Mouse (Mus musculus): ENCODE data around the gene Lnpk.

DNA sequence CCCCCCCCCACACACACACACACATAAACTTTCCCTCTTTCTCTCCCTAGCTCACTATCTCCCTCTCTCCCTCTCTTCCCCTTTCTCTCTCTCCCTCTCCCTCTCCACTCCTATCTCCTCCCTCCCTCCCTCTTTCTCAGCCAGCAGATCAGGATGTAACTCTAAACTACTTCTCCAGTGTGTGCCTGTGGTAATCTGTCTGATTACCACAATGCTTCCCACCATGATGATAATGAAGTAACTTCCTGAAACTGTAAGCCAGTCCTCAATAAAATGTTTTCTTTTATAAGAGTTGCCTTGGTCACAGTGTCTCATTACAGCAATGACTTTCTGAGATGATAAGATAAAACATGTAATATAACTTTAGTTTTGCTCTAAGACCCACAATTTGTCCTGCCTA is 30.1 kb upstream of the Lnpk start:
- TF ChIP-seq E2F4 (IDR thresholded peaks at IDR 0.05; ENCODE audit: insufficient read depth), result no peak
- TF ChIP-seq POLR2A (IDR thresholded peaks at IDR 0.05; ENCODE audit: insufficient read length, low read depth), result no peak

All from myocyte (in vitro differentiated cells).